Mouse (Mus musculus) spleen, adult 2 months (tissue): Measurements from ENCODE around the gene Med12. TPM values are rescaled to one million over a fixed set of nuclear protein-coding genes. Genes with fewer than 3 reads are reported as not detected.
A peak's percentile ranks its signal among the peaks of the same experiment; 100 is the strongest.

Source experiments
- DNase-seq, 2 experiments: peaks; one replicate each; pipeline versions ENCODE4 v3.0.0 to v3.0.0-alpha.2; 2012 to 2021; ENCODE audit warnings: low spot score in 2 of 2, low read depth in 1 of 2
- H3K27ac ChIP-seq: fragments of 200-500 bp; 2 replicates; pipeline ENCODE4 v1.5.1; 2012; ENCODE audit warnings: low read length, inconsistent platforms; ENCODE audit not compliant: insufficient read depth
- H3K27me3 ChIP-seq: fragments of 200-500 bp; 2 replicates; pipeline ENCODE4 v1.6.1; 2012; ENCODE audit warnings: mild to moderate bottlenecking, moderate library complexity, low read length, inconsistent platforms; ENCODE audit not compliant: control insufficient read depth, insufficient read depth
- H3K36me3 ChIP-seq: fragments of 200-500 bp; 2 replicates; pipeline ENCODE4 v1.6.1; 2012; ENCODE audit warnings: mild to moderate bottlenecking, low read length, inconsistent platforms; ENCODE audit not compliant: control insufficient read depth, insufficient read depth
- H3K4me1 ChIP-seq: fragments of 200-500 bp; 2 replicates; pipeline ENCODE4 v1.6.1; 2011; ENCODE audit warnings: inconsistent platforms; ENCODE audit not compliant: control insufficient read depth, insufficient read depth, insufficient read length
- H3K4me3 ChIP-seq: fragments of 200-500 bp; 2 replicates; pipeline ENCODE4 v1.5.1; 2011; ENCODE audit warnings: mild to moderate bottlenecking, inconsistent platforms; ENCODE audit not compliant: insufficient read depth, insufficient read length; ENCODE audit errors: extremely low read depth
- CTCF ChIP-seq: fragments of 200-500 bp; IDR thresholded peaks from 2 replicates; pipeline ENCODE4 v1.5.1; 2011; ENCODE audit warnings: mild to moderate bottlenecking, inconsistent platforms; ENCODE audit not compliant: insufficient read depth, insufficient read length, insufficient replicate concordance; ENCODE audit errors: extremely low read depth
- POLR2A ChIP-seq: fragments of 200-500 bp; IDR thresholded peaks from 2 replicates; pipeline ENCODE4 v1.6.1; 2011; ENCODE audit warnings: low read depth, low read length, inconsistent platforms
- WGBS: fragments of 180-500 bp; shearing (Covaris S2); methylation state at CpG from one replicate; pipeline ENCODE4 v1.1.7; 2018; 5-methylcytosine and 5-hydroxymethylcytosine counted together
- polyA plus RNA-seq: library from polyadenylated mRNA; depleted of rRNA; stranded (reverse); fragments of >200 nt; gene quantifications from 2 replicates; pipeline ENCODE4 v1.2.3, GENCODE M21; 2012

Gene Med12
- polyA plus RNA-seq, 1 experiment = 236 TPM

DNA sequence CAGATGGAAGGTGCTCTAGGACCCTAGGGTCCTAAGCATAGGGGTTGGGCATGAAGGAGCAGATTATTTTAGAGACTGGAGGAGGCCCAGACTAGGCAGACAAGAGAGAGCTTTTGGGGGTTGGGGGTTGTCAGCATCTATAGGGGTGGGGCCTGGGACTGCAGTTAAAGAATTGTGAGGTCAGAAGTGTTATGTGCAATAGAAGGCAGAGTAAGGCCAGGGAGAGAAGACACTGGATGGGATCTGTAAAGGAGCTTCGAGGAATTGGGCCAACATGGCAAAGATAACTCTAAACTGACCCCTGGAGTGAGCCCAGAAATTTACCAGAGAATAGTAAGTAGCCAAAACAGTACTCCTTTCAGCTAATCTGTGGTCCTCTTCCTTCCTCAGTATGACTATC, 9.9 kb upstream of the Med12 start, which contains the start of gene Gm614:
TSS of gene Gm614 (minus strand) at position 101 of the 400 bp plus-strand sequence.
- Histone ChIP-seq H3K27ac (no peak within 1 kb of the TSS), H3K4me3 (no peak within 1 kb of the TSS), H3K27me3 (no peaks in the 10 kb centered on the region), H3K36me3 (peaks cover 23% of the 10 kb centered on the region), H3K4me1 (peaks cover 6% of the 10 kb centered on the region; the same call in 1 of the 2 replicates)
- 92% methylated on average over 1 of the region's 1 CpGs for WGBS
- DNase-seq = no peak
- TF ChIP-seq CTCF = no peak
- TF ChIP-seq POLR2A = no peak

DNA sequence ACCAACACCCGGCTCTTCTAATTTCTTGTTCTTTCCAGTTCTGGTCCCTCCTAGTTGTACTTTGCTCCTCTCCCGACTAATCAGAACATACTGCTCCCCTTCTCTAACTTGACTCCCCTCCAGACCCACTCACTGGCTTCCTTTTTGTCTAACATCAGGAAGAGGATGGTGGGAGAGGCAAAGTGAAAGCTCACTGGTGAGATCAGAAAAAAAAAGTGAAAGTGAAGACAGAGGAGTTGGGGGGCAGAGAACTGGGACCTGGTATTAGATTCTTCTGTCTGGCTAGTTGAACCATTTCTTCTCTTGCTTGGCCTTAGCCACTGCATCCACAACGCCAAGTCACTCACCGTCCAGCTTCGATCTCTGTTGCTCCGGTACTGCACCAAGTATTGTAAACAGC, 7.2 kb upstream of the Med12 start:
- no peak for TF ChIP-seq POLR2A
- TF ChIP-seq CTCF = no peak
- Histone ChIP-seq H3K4me3 (peak overlapping the region; percentile 65), H3K36me3 (peaks cover 16% of the 10 kb centered on the region), H3K27ac (peak overlapping the region; percentile 90), H3K27me3 (no peaks in the 10 kb centered on the region), H3K4me1 (peaks cover 6% of the 10 kb centered on the region; the same call in 1 of the 2 replicates)
- DNase-seq = no peak
- 59% methylated on average over 6 of the region's 6 CpGs for WGBS

DNA sequence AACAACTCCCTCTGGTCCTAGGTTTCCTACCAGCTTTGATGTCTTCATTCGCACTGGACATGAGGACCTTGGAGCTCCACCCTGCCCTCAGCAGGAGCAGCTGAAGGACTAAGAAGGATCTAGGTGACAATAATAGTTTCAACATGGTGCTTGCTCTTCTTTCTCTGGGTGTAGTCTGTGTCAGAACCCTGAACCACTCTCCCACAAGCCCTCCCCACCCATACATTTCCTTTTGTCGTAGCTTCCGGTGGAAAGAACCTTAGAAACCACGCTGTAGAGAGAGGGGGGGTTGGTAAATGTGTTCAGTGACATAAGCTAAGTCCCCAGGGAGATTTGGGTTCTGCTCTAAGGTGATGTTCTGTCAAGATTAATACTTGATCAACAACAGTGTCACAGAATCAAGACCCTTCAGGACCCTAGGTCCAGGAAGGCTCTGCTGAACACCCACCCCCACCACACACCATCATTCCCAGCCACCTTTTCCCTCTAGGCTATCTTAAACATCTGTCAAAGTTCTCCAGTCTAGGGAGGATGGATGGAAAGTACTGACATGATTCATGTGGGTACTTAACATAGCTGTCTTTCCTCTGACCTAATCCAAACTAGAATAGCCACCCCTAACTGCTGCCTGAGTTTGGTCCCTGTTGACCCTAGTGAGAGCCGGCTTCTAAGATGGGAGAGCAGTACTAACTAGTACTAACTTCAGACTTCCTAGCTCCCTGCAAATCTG, 5.6 kb upstream of the Med12 start, which contains the start of gene Il2rg:
TSS of gene Il2rg (minus strand) at position 231 of the 730 bp plus-strand sequence.
- peaks cover 13% of the 10 kb centered on the region; the same call in 1 of the 2 replicates for H3K36me3 ChIP-seq
- TF ChIP-seq CTCF = no peak
- peak; percentile 78 for TF ChIP-seq POLR2A
- peak within 1 kb of the TSS; percentile 98 for H3K27ac ChIP-seq
- peaks cover 6% of the 10 kb centered on the region; the same call in 1 of the 2 replicates for H3K4me1 ChIP-seq
- no peaks in the 10 kb centered on the region for H3K27me3 ChIP-seq
- WGBS = 26% methylated on average over 5 of the region's 5 CpGs
- H3K4me3 ChIP-seq = peak within 1 kb of the TSS; percentile 65
- DNase-seq = peak; percentile 58 to 91

DNA sequence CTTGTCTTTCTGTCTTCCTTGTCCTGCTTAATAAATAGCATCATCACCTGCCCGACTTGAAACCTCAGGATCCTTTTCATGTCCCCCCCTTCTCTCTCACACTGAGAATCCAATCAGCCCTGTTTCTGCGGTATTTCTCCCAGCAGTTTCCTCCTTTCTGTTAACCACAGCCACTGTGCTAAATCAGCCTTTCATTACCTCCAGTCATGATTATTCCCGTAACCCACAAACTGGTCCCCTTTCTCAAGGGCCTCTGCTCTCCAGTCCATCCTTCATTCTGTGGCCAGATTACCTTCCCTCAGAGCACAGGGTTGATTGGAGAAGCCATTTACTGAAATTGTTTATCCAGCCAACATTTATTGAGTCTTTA, 5.1 kb upstream of the Med12 start, which contains the start of gene Gm20489:
TSS of gene Gm20489 (minus strand) at position 269 of the 370 bp plus-strand sequence.
- TF ChIP-seq POLR2A (no peak), CTCF (no peak)
- Histone ChIP-seq H3K27me3 (no peaks in the 10 kb centered on the region), H3K4me3 (peak within 1 kb of the TSS; percentile 65), H3K27ac (peak within 1 kb of the TSS; percentile 98), H3K4me1 (peaks cover 6% of the 10 kb centered on the region; the same call in 1 of the 2 replicates), H3K36me3 (peaks cover 12% of the 10 kb centered on the region; the same call in 1 of the 2 replicates)
- no peak for DNase-seq
- WGBS = 37% methylated on average over 3 of the region's 3 CpGs

DNA sequence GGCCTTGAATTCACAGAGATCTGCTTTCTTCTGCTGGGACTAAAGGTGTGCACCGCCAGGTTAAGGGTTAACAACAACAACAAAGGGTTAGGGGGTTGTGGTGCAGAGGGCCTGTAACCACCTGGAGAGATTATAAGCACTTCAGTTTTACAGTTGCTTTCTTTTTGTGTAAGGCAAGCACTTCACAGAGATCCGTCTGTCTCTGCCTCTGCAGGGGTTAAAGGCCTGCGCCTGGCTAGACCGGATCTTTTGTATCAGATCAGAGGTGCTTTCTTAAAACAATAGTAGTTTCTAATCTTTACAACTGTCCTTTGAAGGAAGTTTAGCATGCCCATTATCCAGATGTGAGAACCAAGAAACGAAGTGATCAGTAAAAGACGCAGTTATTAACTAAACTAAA, 420 bp upstream of the Med12 start:
- Histone ChIP-seq H3K36me3 (peaks cover 6% of the 10 kb centered on the region; the same call in 1 of the 2 replicates), H3K27ac (peak overlapping the region; percentile 89), H3K4me3 (peak overlapping the region; percentile 60; the same call in 1 of the 2 replicates), H3K27me3 (no peaks in the 10 kb centered on the region), H3K4me1 (peaks cover 2% of the 10 kb centered on the region; the same call in 1 of the 2 replicates)
- TF ChIP-seq CTCF (no peak), POLR2A (no peak)
- DNase-seq = no peak
- WGBS = 53% methylated on average over 6 of the region's 6 CpGs

DNA sequence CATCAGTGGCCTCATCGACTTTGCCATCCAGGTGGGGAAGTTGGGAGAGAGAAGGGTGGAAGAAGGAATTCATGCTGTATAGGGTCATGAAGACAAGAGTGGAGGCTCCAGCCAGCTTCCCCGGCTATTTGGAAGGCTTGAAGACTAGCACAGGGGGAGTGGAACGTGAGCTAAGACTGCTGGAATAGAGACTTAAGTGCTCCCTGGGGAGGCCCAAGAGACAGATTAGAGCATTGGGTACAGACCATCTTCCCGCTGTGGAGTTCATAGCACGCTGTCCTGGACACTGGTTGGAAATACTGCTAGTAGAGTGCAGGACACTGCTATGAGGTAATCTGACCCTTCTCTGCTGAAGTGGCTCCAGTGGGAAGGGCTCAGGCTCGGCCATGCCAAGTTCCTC, 9.0 kb downstream of the Med12 start:
- 87% methylated on average over 6 of the region's 6 CpGs for WGBS
- DNase-seq = no peak
- no peaks in the 10 kb centered on the region for H3K4me1 ChIP-seq
- H3K36me3 ChIP-seq = peaks cover 31% of the 10 kb centered on the region
- H3K27ac ChIP-seq = no peak overlapping the region
- no peak for TF ChIP-seq POLR2A
- no peak for TF ChIP-seq CTCF
- no peaks in the 10 kb centered on the region for H3K27me3 ChIP-seq
- no peak overlapping the region for H3K4me3 ChIP-seq

DNA sequence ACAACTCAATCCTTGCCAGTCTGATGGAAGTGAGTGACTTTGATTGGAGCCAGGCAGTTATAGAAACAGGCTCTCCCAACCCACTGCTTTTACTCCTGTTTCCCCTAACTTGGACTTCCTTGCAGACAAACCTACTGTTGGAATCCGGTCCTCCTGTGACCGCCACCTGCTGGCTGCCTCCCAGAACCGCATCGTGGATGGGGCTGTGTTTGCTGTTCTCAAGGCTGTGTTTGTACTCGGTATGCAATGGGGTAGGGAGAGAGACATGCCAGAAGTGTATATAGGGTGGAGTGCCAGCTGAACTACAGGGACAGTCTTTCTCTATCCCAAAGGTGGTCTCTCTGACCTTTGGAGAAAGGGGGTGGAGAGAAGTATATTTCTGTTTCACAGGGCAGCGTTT, 11.7 kb downstream of the Med12 start:
- H3K27ac ChIP-seq = no peak overlapping the region
- DNase-seq = peak; percentile 11 to 56
- H3K27me3 ChIP-seq = no peaks in the 10 kb centered on the region
- H3K4me1 ChIP-seq = no peaks in the 10 kb centered on the region
- H3K36me3 ChIP-seq = peaks cover 32% of the 10 kb centered on the region
- no peak for TF ChIP-seq POLR2A
- peak; percentile 74; the same call in 1 of the 2 replicates for TF ChIP-seq CTCF
- no peak overlapping the region for H3K4me3 ChIP-seq
- WGBS = 29% methylated on average over 6 of the region's 6 CpGs
